Mouse (Mus musculus): ENCODE measurements around the gene Etnppl. TPM values are rescaled to one million over a fixed set of nuclear protein-coding genes. Genes with fewer than 3 reads are reported as not detected.

The Etnppl gene
- total RNA-seq, 2 experiments from 2014 or later: not detected

DNA sequence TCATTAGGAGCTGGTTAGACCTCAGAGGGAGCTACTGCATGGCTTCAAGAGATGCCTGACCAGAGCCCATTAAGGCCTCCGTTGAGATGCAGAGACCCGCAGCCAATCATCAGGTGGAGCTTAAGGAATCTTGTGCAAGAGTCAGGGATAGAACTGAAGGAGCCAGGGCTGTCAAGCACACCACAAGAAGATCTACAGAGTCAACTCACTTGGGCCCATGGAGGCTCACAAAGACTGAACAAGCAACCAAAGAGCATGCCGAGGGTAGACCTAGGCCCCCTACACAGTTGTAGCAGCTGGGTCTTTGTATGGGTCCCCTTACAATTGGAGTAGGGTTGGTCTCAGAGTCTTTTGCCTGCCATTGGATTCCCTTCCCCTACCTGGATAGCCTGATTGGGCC is 45.2 kb downstream of the Etnppl start:
- ATAC-seq (replicated peaks; ENCODE audit: low FRiP score, poor library complexity, severe bottlenecking): no peak

DNA sequence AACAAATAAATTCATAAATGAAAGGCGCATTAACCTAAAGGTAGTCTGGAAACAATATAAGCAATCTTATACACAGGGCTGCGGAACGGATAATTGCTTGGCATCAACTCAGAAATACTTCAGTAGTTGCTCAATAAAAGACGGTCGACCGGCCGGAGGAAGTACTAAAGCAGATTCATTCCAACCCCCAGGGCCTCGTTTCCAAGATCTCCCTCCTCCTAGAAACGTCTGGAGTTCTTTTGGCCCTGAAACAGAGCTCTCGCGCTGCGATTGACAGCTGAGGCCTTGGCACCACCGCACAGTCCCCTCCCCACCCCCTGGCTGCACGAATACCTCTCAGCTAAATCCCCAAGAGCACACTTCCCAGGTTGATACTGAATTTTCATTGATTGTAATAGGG is 54.0 kb downstream of the Etnppl start:
- ATAC-seq (replicated peaks; ENCODE audit: low FRiP score, poor library complexity, severe bottlenecking): no peak

DNA sequence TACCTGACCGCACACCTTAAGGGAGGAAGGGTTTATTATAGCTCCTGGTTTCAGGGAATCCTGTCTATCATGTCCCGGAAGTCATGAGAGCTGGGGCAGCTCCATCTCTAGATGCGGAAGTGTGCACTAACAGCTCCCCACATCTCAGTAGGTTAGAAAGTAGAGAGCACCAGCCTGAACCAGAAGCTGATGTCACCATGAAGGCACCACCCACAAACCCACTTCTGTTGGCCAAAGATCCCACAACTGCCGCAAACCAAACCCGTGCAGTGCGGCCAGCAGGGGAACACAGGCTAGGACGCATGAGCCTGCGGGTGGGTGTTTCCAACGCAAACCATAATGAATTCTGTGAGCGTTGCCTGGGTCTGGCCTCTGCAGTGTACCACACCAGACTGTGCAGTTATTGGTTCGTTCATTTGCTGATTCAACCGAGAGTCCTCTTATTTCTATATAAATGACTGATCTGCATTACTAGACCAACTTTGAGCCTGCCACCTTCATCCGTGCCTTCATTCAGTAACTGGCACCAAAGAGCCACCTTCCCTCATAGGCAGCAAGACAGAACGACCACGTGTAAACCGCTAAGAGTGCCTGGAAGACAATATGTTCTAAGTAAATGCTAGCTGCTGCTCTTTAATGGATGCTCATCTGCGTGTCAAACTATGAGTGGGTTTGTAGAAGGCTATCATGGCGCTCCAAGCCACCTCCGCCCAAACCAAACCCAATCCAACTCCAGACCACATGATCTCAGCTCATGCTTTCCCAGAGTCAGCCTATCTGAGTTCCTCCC is 60.6 kb downstream of the Etnppl start:
- ATAC-seq (replicated peaks; ENCODE audit: low FRiP score, poor library complexity, severe bottlenecking): no peak

DNA sequence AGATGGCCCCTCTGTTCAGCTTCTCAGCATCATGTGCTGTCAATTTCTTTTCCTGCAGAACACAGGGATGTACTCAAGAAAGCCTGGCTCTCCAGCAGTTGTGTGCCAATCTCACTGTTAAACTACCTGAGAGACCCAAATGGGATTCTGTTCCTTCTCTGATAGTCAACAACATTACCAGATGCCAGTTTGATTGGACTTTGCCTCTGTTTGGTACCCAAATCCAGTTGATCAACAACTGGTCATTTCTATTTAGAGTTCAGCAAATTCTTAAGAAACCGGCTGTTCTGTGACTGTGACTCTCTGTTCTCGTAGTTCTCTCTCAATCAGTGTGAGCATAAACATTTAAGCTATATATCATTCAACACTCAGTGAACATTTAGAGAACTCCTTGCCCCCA is 64.0 kb downstream of the Etnppl start:
- no peak for ATAC-seq (replicated peaks; ENCODE audit: low FRiP score, poor library complexity, severe bottlenecking)

DNA sequence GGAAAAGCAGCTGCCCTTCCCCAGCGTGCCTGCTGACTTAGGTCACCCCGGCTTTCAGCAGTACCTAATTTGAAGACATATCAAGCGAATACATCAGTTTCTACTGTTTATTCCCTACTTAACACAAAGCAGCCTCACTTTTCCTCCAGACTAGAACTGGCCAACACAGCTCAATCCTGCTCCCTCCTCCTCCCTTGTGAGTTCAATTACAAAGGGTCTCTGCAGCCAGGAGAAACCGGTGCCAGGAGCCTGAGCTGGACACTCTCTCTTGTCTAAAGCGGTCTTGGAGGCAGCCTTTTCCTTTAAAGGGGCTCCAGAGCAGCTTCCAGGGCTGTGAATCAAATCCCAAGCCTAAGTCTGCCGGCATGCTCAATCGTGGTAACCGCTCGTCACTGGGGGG is 64.9 kb downstream of the Etnppl start:
- ATAC-seq (replicated peaks; ENCODE audit: low FRiP score, poor library complexity, severe bottlenecking): no peak

DNA sequence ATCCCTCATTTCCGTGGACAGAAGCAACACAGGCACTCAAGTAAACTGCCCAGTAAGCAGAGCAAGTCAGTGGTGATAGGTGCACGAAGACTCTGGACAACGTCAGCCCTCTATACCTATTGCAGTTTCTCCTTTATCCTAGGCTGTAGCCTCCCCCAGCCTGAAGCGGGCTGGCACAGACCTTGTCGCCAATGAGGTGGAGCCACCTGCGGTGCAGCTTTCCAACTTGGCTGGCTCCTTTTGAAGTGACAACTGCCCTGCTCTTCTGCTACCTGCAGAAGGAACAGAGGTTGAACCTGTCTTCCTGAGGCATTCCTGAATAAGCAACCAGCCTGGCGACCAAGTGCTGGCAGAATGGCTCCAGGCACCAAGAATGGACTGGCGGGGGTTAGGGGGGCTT is 66.6 kb downstream of the Etnppl start:
- ATAC-seq (replicated peaks; ENCODE audit: low FRiP score, poor library complexity, severe bottlenecking): no peak

DNA sequence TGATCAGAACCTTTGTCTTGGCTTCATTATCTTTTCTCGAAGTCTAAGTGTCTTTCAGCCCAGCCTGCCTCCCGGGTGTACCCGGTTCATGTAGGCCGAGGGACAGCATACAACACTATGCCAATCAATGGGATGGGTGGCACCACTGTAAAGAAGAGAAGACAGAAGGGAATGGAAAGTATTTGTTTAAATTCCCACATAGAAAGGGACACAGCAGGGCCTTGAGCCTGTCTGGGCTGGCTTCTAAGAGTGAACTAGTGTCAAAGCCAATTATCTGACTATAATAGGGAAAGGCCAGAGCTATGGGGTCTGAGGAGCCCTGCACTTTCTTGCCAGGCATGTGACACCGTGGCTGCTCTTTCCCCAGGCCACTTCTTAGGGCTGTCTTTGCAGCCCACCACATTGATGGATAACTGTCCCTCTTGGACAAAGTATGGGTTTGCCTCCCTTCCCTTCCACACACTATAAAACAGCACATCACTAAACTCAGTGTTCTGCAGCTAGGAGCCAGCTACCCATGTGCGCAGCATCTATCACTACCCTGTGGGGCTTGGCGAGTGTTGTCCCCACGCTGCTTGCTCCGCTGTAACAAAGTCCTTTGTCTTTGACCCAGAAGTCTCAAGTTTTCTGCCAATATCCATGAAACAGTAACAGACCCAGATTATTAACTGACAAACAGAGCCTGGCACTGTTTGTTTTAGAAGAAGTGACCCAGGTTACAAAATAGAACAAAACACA is 67.2 kb downstream of the Etnppl start:
- ATAC-seq (replicated peaks; ENCODE audit: low FRiP score, poor library complexity, severe bottlenecking): no peak

DNA sequence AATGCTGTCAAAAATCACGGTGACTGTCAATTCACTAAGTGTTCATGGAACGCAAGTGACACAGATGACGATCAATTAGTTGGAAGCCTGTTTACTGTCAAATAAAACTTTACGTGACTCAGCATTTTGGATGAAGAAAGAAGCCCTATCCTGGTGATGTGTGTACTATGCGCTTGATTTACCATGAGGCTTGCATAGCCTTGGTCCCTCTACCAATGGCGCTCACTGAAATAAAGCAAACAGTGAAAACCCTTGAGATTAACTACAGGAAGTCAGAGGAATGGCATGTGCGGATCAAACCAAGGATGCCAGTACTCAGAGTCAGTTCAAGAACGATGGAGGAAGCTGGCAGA is 67.7 kb downstream of the Etnppl start:
- ATAC-seq (replicated peaks; ENCODE audit: low FRiP score, poor library complexity, severe bottlenecking): no peak

DNA sequence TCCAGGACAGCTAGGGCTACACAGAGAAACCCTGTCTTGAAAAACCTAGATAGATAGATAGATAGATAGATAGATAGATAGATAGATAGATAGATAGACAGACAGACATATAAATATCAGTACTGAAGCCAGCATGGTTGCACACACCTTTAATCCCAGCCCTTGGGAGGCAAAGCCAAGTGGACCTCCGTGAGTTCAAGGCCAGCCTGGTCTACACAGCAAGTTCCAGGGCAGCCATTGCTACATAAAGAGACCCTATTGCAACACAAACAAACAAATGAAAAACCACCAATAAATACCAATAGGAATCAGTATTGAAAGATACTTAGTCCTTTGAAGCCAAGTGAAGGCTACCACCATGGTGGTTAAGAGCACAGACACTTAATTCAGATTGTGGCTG is 69.8 kb downstream of the Etnppl start:
- ATAC-seq (replicated peaks; ENCODE audit: low FRiP score, poor library complexity, severe bottlenecking): no peak

Other genes starting within 250 kb of the Etnppl start
- gene Ostc, start 92.0 kb downstream of the Etnppl start, total RNA-seq (2015; ENCODE audit: low replicate concordance): 45.4 and 56.7 TPM in 2 replicates
- gene Ostc, start 92.0 kb downstream of the Etnppl start, total RNA-seq (2017; ENCODE audit: low replicate concordance): 43.6 and 58.4 TPM in 2 replicates
- gene Rpl34, start 113.0 kb downstream of the Etnppl start, total RNA-seq (2015; ENCODE audit: low replicate concordance): 359 and 391 TPM in 2 replicates
- gene Rpl34, start 113.0 kb downstream of the Etnppl start, total RNA-seq (2017; ENCODE audit: low replicate concordance): 424 and 588 TPM in 2 replicates